Mouse (Mus musculus) heart, postnatal 0 days (tissue): ENCODE results near the gene Zfp189. TPM values are rescaled to one million over a fixed set of nuclear protein-coding genes. Genes with fewer than 3 reads are reported as not detected.
"Not testable (repeated sequence)": the region's sequence is repeated elsewhere in the genome, so short reads cannot be mapped to it uniquely, and the experiment has no call there.

Source experiments
- ATAC-seq: fragments of 200-750 bp; cut with Nextera tagmentation; 2 replicates; pipeline ENCODE4 v1.8.0; 2017; ENCODE audit warnings: low read depth, moderate number of reproducible peaks, moderate library complexity; ENCODE audit not compliant: insufficient read depth
- DNase-seq: peaks from one replicate; pipeline ENCODE4 v3.0.0-alpha.2; 2016; ENCODE audit warnings: low spot score
- H3K27ac ChIP-seq: fragments of 300-500 bp; sonication (generic); 2 replicates; pipeline ENCODE4 v1.5.1; 2014; ENCODE audit warnings: low read depth, mild to moderate bottlenecking
- H3K27me3 ChIP-seq: fragments of 300-500 bp; sonication (generic); 2 replicates; pipeline ENCODE4 v1.6.1; 2014; ENCODE audit warnings: low read length, mixed read lengths; ENCODE audit not compliant: control insufficient read depth, insufficient read depth
- H3K36me3 ChIP-seq: fragments of 300-500 bp; sonication (generic); replicated peaks from 2 replicates; pipeline ENCODE4 v1.6.1; 2014; ENCODE audit warnings: low read length, mixed read lengths; ENCODE audit not compliant: control insufficient read depth, insufficient read depth
- H3K4me1 ChIP-seq: fragments of 300-500 bp; sonication (generic); 2 replicates; pipeline ENCODE4 v1.6.1; 2014; ENCODE audit warnings: antibody characterized with exemption; ENCODE audit not compliant: control insufficient read depth, insufficient read depth
- H3K4me2 ChIP-seq: fragments of 300-500 bp; sonication (generic); 2 replicates; pipeline ENCODE4 v1.6.1; 2014; ENCODE audit warnings: low read depth, mild to moderate bottlenecking, low read length, moderate library complexity
- H3K4me3 ChIP-seq: fragments of 300-500 bp; sonication (generic); 2 replicates; pipeline ENCODE4 v1.5.1; 2014; ENCODE audit warnings: low read depth, low read length
- H3K9ac ChIP-seq: fragments of 300-500 bp; sonication (generic); replicated peaks from 2 replicates; pipeline ENCODE4 v1.6.1; 2014; ENCODE audit warnings: low read depth, low read length, mixed read lengths
- H3K9me3 ChIP-seq: fragments of 300-500 bp; sonication (generic); replicated peaks from 2 replicates; pipeline ENCODE4 v1.6.1; 2016; ENCODE audit warnings: low read length; ENCODE audit not compliant: control insufficient read depth
- CTCF ChIP-seq: IDR thresholded peaks from 2 replicates; pipeline ENCODE4 v1.5.1; 2016; ENCODE audit warnings: antibody characterized with exemption, control low read depth, low read depth
- EP300 ChIP-seq: IDR thresholded peaks from 2 replicates; pipeline ENCODE4 v1.6.1; 2016; ENCODE audit warnings: antibody characterized with exemption, low read depth
- WGBS: fragments of 180-500 bp; shearing (Covaris S2); extraction: QIAGEN DNeasy Blood & Tissue Kit; methylation state at CpG from one replicate; pipeline ENCODE4 v1.1.7; 2014; 5-methylcytosine and 5-hydroxymethylcytosine counted together
- polyA plus RNA-seq: library from polyadenylated mRNA; unstranded; fragments of >200 nt; fragmentation: Nextera tagmentation; extraction: Ambion mirVana; gene quantifications from 2 replicates; pipeline ENCODE4 v1.2.1, GENCODE M21; 2015
- total RNA-seq: library from RNA; depleted of rRNA; stranded (reverse); fragments of >200 nt; gene quantifications from 2 replicates; pipeline ENCODE4 v1.2.3, GENCODE M21; 2014; ENCODE audit warnings: low replicate concordance

The Zfp189 gene
- total and polyA plus RNA-seq, 2 experiments from 2014 or later = 3.3 to 4.8 TPM

GRCm38 (mm10) chr4:49509183-49509582 lies 11.8 kb upstream of the Zfp189 start:
- H3K9ac ChIP-seq = no peak overlapping the region
- H3K9me3 ChIP-seq = no peaks in the 10 kb centered on the region
- no peaks in the 10 kb centered on the region for H3K4me1 ChIP-seq
- ATAC-seq (no peak), DNase-seq (no peak)
- TF ChIP-seq CTCF (no peak), EP300 (no peak)
- H3K36me3 ChIP-seq = peaks cover 22% of the 10 kb centered on the region
- H3K27me3 ChIP-seq = no peaks in the 10 kb centered on the region
- WGBS = 92% methylated on average over 2 of the region's 2 CpGs
- H3K27ac ChIP-seq = no peak overlapping the region
- H3K4me2 ChIP-seq = no peak overlapping the region
- H3K4me3 ChIP-seq = no peak overlapping the region

GRCm38 (mm10) chr4:49510236-49510835 lies 10.6 kb upstream of the Zfp189 start:
- not testable (repeated sequence) for H3K9me3 ChIP-seq, H3K9ac ChIP-seq, ATAC-seq, DNase-seq, H3K4me1 ChIP-seq, H3K27ac ChIP-seq, H3K27me3 ChIP-seq, H3K4me2 ChIP-seq, H3K4me3 ChIP-seq
- H3K36me3 ChIP-seq = peaks cover 26% of the 10 kb centered on the region
- WGBS = 92% methylated on average over 1 of the region's 1 CpGs

GRCm38 (mm10) chr4:49512636-49513035 lies 8.3 kb upstream of the Zfp189 start:
- no peaks in the 10 kb centered on the region for H3K4me1 ChIP-seq
- H3K9ac ChIP-seq = no peak overlapping the region
- no peaks in the 10 kb centered on the region for H3K9me3 ChIP-seq
- no peak for ATAC-seq
- H3K27me3 ChIP-seq = no peaks in the 10 kb centered on the region
- no peak overlapping the region for H3K4me2 ChIP-seq
- no peak overlapping the region for H3K27ac ChIP-seq
- no peak for TF ChIP-seq CTCF
- TF ChIP-seq EP300 = no peak
- WGBS = 88% methylated on average over 4 of the region's 4 CpGs
- peaks cover 26% of the 10 kb centered on the region for H3K36me3 ChIP-seq
- H3K4me3 ChIP-seq = no peak overlapping the region
- DNase-seq = no peak

GRCm38 (mm10) chr4:49514441-49514840 lies 6.5 kb upstream of the Zfp189 start:
- ATAC-seq (no peak), DNase-seq (no peak)
- Histone ChIP-seq H3K9me3 (no peaks in the 10 kb centered on the region), H3K36me3 (peaks cover 26% of the 10 kb centered on the region), H3K9ac (no peak overlapping the region), H3K27ac (no peak overlapping the region), H3K4me1 (0 out of 2 replicates have a peak, but pooled peaks cover 2% of the 10 kb centered on the region), H3K27me3 (no peaks in the 10 kb centered on the region), H3K4me3 (no peak overlapping the region), H3K4me2 (no peak overlapping the region)
- 95% methylated on average over 6 of the region's 6 CpGs for WGBS
- no peak for TF ChIP-seq EP300

- H3K4me1 ChIP-seq = peaks cover 17% of the 10 kb centered on the region
- no peaks in the 10 kb centered on the region for H3K27me3 ChIP-seq
- no peaks in the 10 kb centered on the region for H3K9me3 ChIP-seq
- H3K27ac ChIP-seq = no peak overlapping the region
- TF ChIP-seq CTCF (no peak), EP300 (no peak)
- ATAC-seq (no peak), DNase-seq (no peak)
- no peak overlapping the region; the same call in 1 of the 2 replicates for H3K4me3 ChIP-seq
- peaks cover 13% of the 10 kb centered on the region; the same call in 1 of the 2 replicates for H3K36me3 ChIP-seq
- no peak overlapping the region for H3K9ac ChIP-seq
- WGBS = 75% methylated on average over 5 of the region's 5 CpGs
- no peak overlapping the region for H3K4me2 ChIP-seq
Observed at GRCm38 (mm10) chr4:49519476-49519875, 1.5 kb upstream of the Zfp189 start.

GRCm38 (mm10) chr4:49521346-49521745 lies 370 bp downstream of the Zfp189 start:
- H3K4me3 ChIP-seq = peak overlapping the region; percentile 83
- peaks cover 17% of the 10 kb centered on the region for H3K4me1 ChIP-seq
- H3K4me2 ChIP-seq = peak overlapping the region; percentile 90
- H3K9me3 ChIP-seq = no peaks in the 10 kb centered on the region
- under 1% methylated on average over 17 of the region's 17 CpGs for WGBS
- no peaks in the 10 kb centered on the region for H3K27me3 ChIP-seq
- peak overlapping the region; percentile 58 for H3K27ac ChIP-seq
- H3K9ac ChIP-seq = peak overlapping the region; percentile 74
- TF ChIP-seq EP300 (no peak), CTCF (peak; percentile 19; the same call in 1 of the 2 replicates)
- peaks cover 20% of the 10 kb centered on the region for H3K36me3 ChIP-seq
- ATAC-seq (peak; percentile 49), DNase-seq (no peak)
